Mouse (Mus musculus) T-cell, adult 66 days (primary cell): Measurements from ENCODE around the gene Eva1c. TPM values are rescaled to one million over a fixed set of nuclear protein-coding genes. Genes with fewer than 3 reads are reported as not detected.

ENCODE experiments used
- total RNA-seq, 2 experiments: library from RNA; stranded (reverse); gene quantifications; 3 replicates in 1 of 2; 4 replicates in 1 of 2; pipeline ENCODE4 v1.2.4; 2023

Gene Eva1c
- not detected for total RNA-seq

GRCm38 (mm10) chr16:90826457-90826856 is at the start of gene Eva1c:
Gene Eva1c, plus strand, starts transcription at chr16:90826719.

GRCm38 (mm10) chr16:90809975-90810715 is 16.4 kb upstream of the Eva1c start, which contains the start of gene Urb1:
Gene Urb1, minus strand, starts transcription at chr16:90810413.

GRCm38 (mm10) chr16:90934687-90935328 is 108.3 kb downstream of the Eva1c start, which contains the start of gene Cfap298:
Gene Cfap298, minus strand, starts transcription at chr16:90935114.

Other genes with a start within 250 kb of the Eva1c start
- gene Mis18a, start 99.3 kb upstream of the Eva1c start, total RNA-seq, result 10 to 100 TPM; 29.0 to 30.7 TPM
- not detected for gene Mrap, start 88.5 kb upstream of the Eva1c start, total RNA-seq
- gene Urb1, start 16.3 kb upstream of the Eva1c start, total RNA-seq, result 10 to 100 TPM; 35.4 to 36.6 TPM
- 10 to 100 TPM; 14.1 to 20.4 TPM for gene Cfap298, start 108.4 kb downstream of the Eva1c start, total RNA-seq
- 10 to 100 TPM; 69.0 to 84.4 TPM for gene Synj1, start 184.6 kb downstream of the Eva1c start, total RNA-seq
- 100 to 1,000 TPM; 135 to 140 TPM for gene Paxbp1, start 217.8 kb downstream of the Eva1c start, total RNA-seq